Mouse (Mus musculus): ENCODE results near the gene Rnaseh1. TPM values are rescaled to one million over a fixed set of nuclear protein-coding genes. Genes with fewer than 3 reads are reported as not detected.

Rnaseh1 gene
- polyA plus RNA-seq, 1 experiment from 2014 or later: 18.6 TPM

GRCm38 (mm10) chr12:28675925-28676209, 26.5 kb downstream of the Rnaseh1 start:
- H3K4me1 ChIP-seq (ENCODE audit: control insufficient read depth, insufficient read depth, low read length): peaks cover 11% of the 10 kb centered on the region
- no peaks in the 10 kb centered on the region for H3K9me3 ChIP-seq (ENCODE audit: control insufficient read depth, low read length)
- no peak for ATAC-seq (ENCODE audit: low FRiP score, low TSS enrichment)
- H3K27ac ChIP-seq (replicated peaks; ENCODE audit: low read depth, low read length): peak overlapping the region; percentile 90
- no peaks in the 10 kb centered on the region for H3K27me3 ChIP-seq (ENCODE audit: control insufficient read depth, insufficient read depth, low read length)
- peak overlapping the region; percentile 57 for H3K9ac ChIP-seq (replicated peaks; ENCODE audit: low read length)
- 64% methylated on average over 5 of the region's 5 CpGs for WGBS
- DNase-seq: no peak
- H3K4me3 ChIP-seq (replicated peaks; ENCODE audit: low read depth, low read length): peak overlapping the region; percentile 46; the same call in 1 of the 2 replicates
- H3K4me2 ChIP-seq (ENCODE audit: low read length): peak overlapping the region; percentile 52
- H3K36me3 ChIP-seq (ENCODE audit: control insufficient read depth, insufficient read depth, low read length): no peaks in the 10 kb centered on the region

GRCm38 (mm10) chr12:28684674-28685073, 35.3 kb downstream of the Rnaseh1 start:
- Histone ChIP-seq H3K27ac (replicated peaks; ENCODE audit: low read depth, low read length) (no peak overlapping the region), H3K27me3 (ENCODE audit: control insufficient read depth, insufficient read depth, low read length) (no peaks in the 10 kb centered on the region), H3K4me3 (replicated peaks; ENCODE audit: low read depth, low read length) (no peak overlapping the region), H3K4me2 (ENCODE audit: low read length) (no peak overlapping the region), H3K4me1 (ENCODE audit: control insufficient read depth, insufficient read depth, low read length) (no peaks in the 10 kb centered on the region), H3K9ac (replicated peaks; ENCODE audit: low read length) (no peak overlapping the region), H3K9me3 (ENCODE audit: control insufficient read depth, low read length) (no peaks in the 10 kb centered on the region), H3K36me3 (ENCODE audit: control insufficient read depth, insufficient read depth, low read length) (peaks cover 9% of the 10 kb centered on the region)
- no peak for ATAC-seq (ENCODE audit: low FRiP score, low TSS enrichment)
- 97% methylated on average over 1 of the region's 1 CpGs for WGBS
- no peak for DNase-seq

GRCm38 (mm10) chr12:28685771-28686170, 36.4 kb downstream of the Rnaseh1 start:
- H3K27me3 ChIP-seq (ENCODE audit: control insufficient read depth, insufficient read depth, low read length): no peaks in the 10 kb centered on the region
- no peaks in the 10 kb centered on the region for H3K4me1 ChIP-seq (ENCODE audit: control insufficient read depth, insufficient read depth, low read length)
- no peak overlapping the region for H3K4me2 ChIP-seq (ENCODE audit: low read length)
- H3K27ac ChIP-seq (replicated peaks; ENCODE audit: low read depth, low read length): no peak overlapping the region
- H3K9ac ChIP-seq (replicated peaks; ENCODE audit: low read length): no peak overlapping the region
- H3K9me3 ChIP-seq (ENCODE audit: control insufficient read depth, low read length): no peaks in the 10 kb centered on the region
- no peak overlapping the region for H3K4me3 ChIP-seq (replicated peaks; ENCODE audit: low read depth, low read length)
- H3K36me3 ChIP-seq (ENCODE audit: control insufficient read depth, insufficient read depth, low read length): peaks cover 19% of the 10 kb centered on the region
- 65% methylated on average over 3 of the region's 3 CpGs for WGBS
- DNase-seq (no peak), ATAC-seq (ENCODE audit: low FRiP score, low TSS enrichment) (no peak)

GRCm38 (mm10) chr12:28686199-28686879, 36.9 kb downstream of the Rnaseh1 start:
- peak; percentile 27 for DNase-seq
- no peak overlapping the region for H3K4me3 ChIP-seq (replicated peaks; ENCODE audit: low read depth, low read length)
- no peaks in the 10 kb centered on the region for H3K9me3 ChIP-seq (ENCODE audit: control insufficient read depth, low read length)
- no peak overlapping the region for H3K27ac ChIP-seq (replicated peaks; ENCODE audit: low read depth, low read length)
- H3K9ac ChIP-seq (replicated peaks; ENCODE audit: low read length): no peak overlapping the region
- H3K4me1 ChIP-seq (ENCODE audit: control insufficient read depth, insufficient read depth, low read length): no peaks in the 10 kb centered on the region
- H3K27me3 ChIP-seq (ENCODE audit: control insufficient read depth, insufficient read depth, low read length): no peaks in the 10 kb centered on the region
- peaks cover 24% of the 10 kb centered on the region for H3K36me3 ChIP-seq (ENCODE audit: control insufficient read depth, insufficient read depth, low read length)
- no peak overlapping the region for H3K4me2 ChIP-seq (ENCODE audit: low read length)
- WGBS: 57% methylated on average over 8 of the region's 8 CpGs
- ATAC-seq (ENCODE audit: low FRiP score, low TSS enrichment): no peak

GRCm38 (mm10) chr12:28688996-28689395, 39.6 kb downstream of the Rnaseh1 start:
- H3K9ac ChIP-seq (replicated peaks; ENCODE audit: low read length): no peak overlapping the region
- 80% methylated on average over 6 of the region's 6 CpGs for WGBS
- no peak for ATAC-seq (ENCODE audit: low FRiP score, low TSS enrichment)
- no peak for DNase-seq
- H3K4me1 ChIP-seq (ENCODE audit: control insufficient read depth, insufficient read depth, low read length): no peaks in the 10 kb centered on the region
- no peaks in the 10 kb centered on the region for H3K9me3 ChIP-seq (ENCODE audit: control insufficient read depth, low read length)
- no peak overlapping the region for H3K4me2 ChIP-seq (ENCODE audit: low read length)
- H3K36me3 ChIP-seq (ENCODE audit: control insufficient read depth, insufficient read depth, low read length): peaks cover 34% of the 10 kb centered on the region
- no peak overlapping the region for H3K27ac ChIP-seq (replicated peaks; ENCODE audit: low read depth, low read length)
- no peaks in the 10 kb centered on the region for H3K27me3 ChIP-seq (ENCODE audit: control insufficient read depth, insufficient read depth, low read length)
- no peak overlapping the region for H3K4me3 ChIP-seq (replicated peaks; ENCODE audit: low read depth, low read length)

GRCm38 (mm10) chr12:28690730-28691129, 41.3 kb downstream of the Rnaseh1 start:
- H3K36me3 ChIP-seq (ENCODE audit: control insufficient read depth, insufficient read depth, low read length): peaks cover 41% of the 10 kb centered on the region
- no peak overlapping the region for H3K27ac ChIP-seq (replicated peaks; ENCODE audit: low read depth, low read length)
- no peak overlapping the region for H3K9ac ChIP-seq (replicated peaks; ENCODE audit: low read length)
- H3K4me2 ChIP-seq (ENCODE audit: low read length): no peak overlapping the region
- H3K4me3 ChIP-seq (replicated peaks; ENCODE audit: low read depth, low read length): no peak overlapping the region
- ATAC-seq (ENCODE audit: low FRiP score, low TSS enrichment) (no peak), DNase-seq (no peak)
- 96% methylated on average over 7 of the region's 7 CpGs for WGBS
- no peaks in the 10 kb centered on the region for H3K9me3 ChIP-seq (ENCODE audit: control insufficient read depth, low read length)
- H3K4me1 ChIP-seq (ENCODE audit: control insufficient read depth, insufficient read depth, low read length): no peaks in the 10 kb centered on the region
- no peaks in the 10 kb centered on the region for H3K27me3 ChIP-seq (ENCODE audit: control insufficient read depth, insufficient read depth, low read length)

GRCm38 (mm10) chr12:28693738-28694137, 44.3 kb downstream of the Rnaseh1 start:
- Histone ChIP-seq H3K4me2 (ENCODE audit: low read length) (no peak overlapping the region), H3K9me3 (ENCODE audit: control insufficient read depth, low read length) (no peaks in the 10 kb centered on the region), H3K4me3 (replicated peaks; ENCODE audit: low read depth, low read length) (no peak overlapping the region), H3K9ac (replicated peaks; ENCODE audit: low read length) (no peak overlapping the region), H3K27me3 (ENCODE audit: control insufficient read depth, insufficient read depth, low read length) (no peaks in the 10 kb centered on the region), H3K27ac (replicated peaks; ENCODE audit: low read depth, low read length) (no peak overlapping the region), H3K36me3 (ENCODE audit: control insufficient read depth, insufficient read depth, low read length) (peaks cover 49% of the 10 kb centered on the region), H3K4me1 (ENCODE audit: control insufficient read depth, insufficient read depth, low read length) (no peaks in the 10 kb centered on the region)
- DNase-seq (no peak), ATAC-seq (ENCODE audit: low FRiP score, low TSS enrichment) (no peak)
- 86% methylated on average over 3 of the region's 3 CpGs for WGBS

DNA sequence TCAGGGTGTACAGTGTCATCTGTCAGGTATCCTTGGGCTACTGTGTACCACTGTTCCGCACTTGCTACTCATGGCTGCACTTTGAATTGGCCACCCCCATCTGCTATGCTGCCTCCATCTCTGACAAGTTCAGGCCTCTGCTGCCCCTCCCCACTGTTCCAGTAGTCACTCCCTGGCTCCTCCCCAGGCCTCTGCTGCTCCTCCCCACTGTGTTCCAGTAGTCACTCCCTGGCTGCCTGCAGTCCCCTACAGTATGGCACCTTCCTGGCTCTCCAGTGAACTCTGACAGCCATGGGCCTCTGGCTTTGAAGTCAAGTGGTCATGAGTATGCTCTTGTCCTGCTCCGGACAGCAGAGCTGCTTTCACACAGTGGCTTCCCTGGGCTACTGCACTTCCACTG, 44.8 kb downstream of the Rnaseh1 start:
- ATAC-seq (ENCODE audit: low FRiP score, low TSS enrichment): no peak
- Histone ChIP-seq H3K27me3 (ENCODE audit: control insufficient read depth, insufficient read depth, low read length) (no peaks in the 10 kb centered on the region), H3K9me3 (ENCODE audit: control insufficient read depth, low read length) (no peaks in the 10 kb centered on the region), H3K4me1 (ENCODE audit: control insufficient read depth, insufficient read depth, low read length) (0 out of 2 replicates have a peak, but pooled peaks cover 4% of the 10 kb centered on the region), H3K36me3 (ENCODE audit: control insufficient read depth, insufficient read depth, low read length) (peaks cover 44% of the 10 kb centered on the region), H3K27ac (replicated peaks; ENCODE audit: low read depth, low read length) (no peak overlapping the region), H3K9ac (replicated peaks; ENCODE audit: low read length) (no peak overlapping the region), H3K4me2 (ENCODE audit: low read length) (no peak overlapping the region), H3K4me3 (replicated peaks; ENCODE audit: low read depth, low read length) (no peak overlapping the region)
- DNase-seq: no peak
- 85% methylated on average over 2 of the region's 2 CpGs for WGBS

DNA sequence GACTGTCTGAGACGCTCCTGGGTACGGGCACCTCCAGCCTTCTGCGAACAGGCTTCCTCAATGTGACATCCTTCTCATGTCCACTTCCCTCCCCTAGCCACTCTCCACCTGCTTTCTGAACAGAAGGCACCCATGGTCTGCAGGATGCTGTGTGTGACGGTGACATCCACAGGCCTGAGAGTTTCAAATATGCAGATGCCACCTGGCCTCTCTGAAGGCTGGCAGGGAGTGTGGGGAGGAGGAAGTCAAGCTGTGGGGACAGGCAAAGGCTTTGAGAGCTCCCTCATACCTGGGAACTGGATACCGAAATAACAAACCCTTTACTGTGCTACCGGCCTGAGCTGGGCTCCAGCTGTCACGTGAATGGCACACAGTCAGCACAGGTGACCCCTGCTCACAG, 45.4 kb downstream of the Rnaseh1 start:
- no peak overlapping the region for H3K4me2 ChIP-seq (ENCODE audit: low read length)
- no peak overlapping the region for H3K27ac ChIP-seq (replicated peaks; ENCODE audit: low read depth, low read length)
- no peak overlapping the region; the same call in 1 of the 2 replicates for H3K9ac ChIP-seq (replicated peaks; ENCODE audit: low read length)
- H3K36me3 ChIP-seq (ENCODE audit: control insufficient read depth, insufficient read depth, low read length): peaks cover 39% of the 10 kb centered on the region
- ATAC-seq (ENCODE audit: low FRiP score, low TSS enrichment) (no peak), DNase-seq (no peak)
- H3K4me3 ChIP-seq (replicated peaks; ENCODE audit: low read depth, low read length): no peak overlapping the region
- peaks cover 8% of the 10 kb centered on the region; the same call in 1 of the 2 replicates for H3K4me1 ChIP-seq (ENCODE audit: control insufficient read depth, insufficient read depth, low read length)
- no peaks in the 10 kb centered on the region for H3K9me3 ChIP-seq (ENCODE audit: control insufficient read depth, low read length)
- H3K27me3 ChIP-seq (ENCODE audit: control insufficient read depth, insufficient read depth, low read length): no peaks in the 10 kb centered on the region
- 93% methylated on average over 7 of the region's 7 CpGs for WGBS
